Mouse (Mus musculus) cerebellum, adult 11-12 months (tissue): ENCODE data around the gene Sall2.
"Not testable (repeated sequence)": the region's sequence is repeated elsewhere in the genome, so short reads cannot be mapped to it uniquely, and the experiment has no call there.

Experiments used
- DNase-seq: peaks from one replicate; pipeline ENCODE4 v3.0.0; 2022

Gene Sall2

GRCm38 (mm10) chr14:52327910-52328812 lies at the start of gene Sall2:
Gene Sall2, minus strand, starts transcription at chr14:52328762.
- no peak for DNase-seq

GRCm38 (mm10) chr14:52368741-52369140 lies 40.2 kb upstream of the Sall2 start:
- no peak for DNase-seq

DNA sequence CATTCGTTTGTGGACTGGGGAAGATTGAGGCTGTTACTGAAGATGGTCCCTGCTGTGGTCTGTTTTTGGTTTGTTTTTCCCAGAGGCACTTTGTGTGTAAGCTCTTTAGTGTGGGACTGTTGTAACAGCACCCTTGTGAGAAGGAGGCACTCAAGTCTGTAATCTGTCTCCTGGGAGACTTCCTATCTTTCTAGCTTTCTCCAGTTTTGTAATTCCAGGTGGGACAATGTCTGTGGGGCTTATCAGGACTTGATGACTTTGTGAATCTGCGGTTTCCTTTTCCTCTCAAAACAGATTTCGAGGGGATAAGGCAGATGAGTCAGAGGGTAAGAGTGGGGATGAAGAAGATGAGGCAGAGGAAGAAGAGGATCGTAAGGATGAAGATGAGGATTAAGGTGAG lies 27.7 kb upstream of the Sall2 start, which contains the start of gene Olfr1513:
Olfr1513 (minus strand) TSS at position 101 of the 400 bp plus-strand sequence.
- no peak for DNase-seq

GRCm38 (mm10) chr14:52339512-52339852 lies 10.9 kb upstream of the Sall2 start:
- DNase-seq: no peak

- DNase-seq: peak; percentile 43
Observed at GRCm38 (mm10) chr14:52338751-52339511, 10.4 kb upstream of the Sall2 start.

GRCm38 (mm10) chr14:52332171-52332570 lies 3.6 kb upstream of the Sall2 start:
- DNase-seq: no peak

GRCm38 (mm10) chr14:52331069-52331750 lies 2.6 kb upstream of the Sall2 start:
- no peak for DNase-seq

DNA sequence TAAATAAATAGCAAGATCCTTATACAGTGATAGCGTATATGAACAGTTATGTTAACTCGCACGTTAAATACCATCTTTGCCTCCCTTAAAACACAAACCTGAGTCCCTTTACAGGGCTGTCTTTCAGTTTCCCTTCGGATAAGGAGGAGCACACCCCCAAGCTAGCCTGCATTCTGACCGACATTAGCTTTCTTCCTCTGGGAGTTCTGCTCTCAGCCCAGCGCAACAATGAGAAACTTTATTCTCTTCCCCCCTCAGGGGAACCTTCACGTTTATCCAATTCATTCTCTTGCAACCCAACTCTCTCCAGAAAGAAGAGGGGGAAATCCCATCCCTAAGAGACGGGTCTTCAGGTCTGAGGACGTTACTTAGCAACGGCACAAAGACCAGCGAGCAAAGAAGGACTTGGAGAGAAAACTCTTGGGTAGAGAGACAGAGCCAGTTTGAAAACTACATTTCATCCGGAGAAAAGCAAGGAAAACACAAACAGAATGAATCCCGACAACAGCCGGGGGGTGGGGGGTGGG lies 1.1 kb downstream of the Sall2 start:
- no peak for DNase-seq

GRCm38 (mm10) chr14:52325890-52326289 lies 2.7 kb downstream of the Sall2 start:
- no peak for DNase-seq

DNA sequence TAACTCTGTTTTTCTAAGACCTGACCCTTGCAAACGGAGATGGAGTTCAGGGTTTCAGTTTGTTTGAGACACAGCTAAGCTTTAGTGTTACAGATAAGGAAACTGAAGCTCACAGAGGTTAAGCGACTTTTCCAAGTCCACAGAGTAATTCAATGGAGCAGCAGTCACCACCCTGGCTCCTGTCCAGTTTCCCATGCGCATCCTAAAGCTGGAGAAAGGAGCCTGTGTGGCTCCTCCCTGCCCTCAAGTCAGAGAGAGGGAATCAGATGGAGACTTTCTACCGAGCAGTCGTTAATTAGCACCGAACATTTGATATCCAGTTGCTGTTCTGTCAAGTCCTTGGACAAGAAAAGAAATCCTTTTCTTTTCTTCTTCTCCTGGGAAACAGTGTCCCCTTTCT lies 9.2 kb downstream of the Sall2 start:
- DNase-seq: no peak

DNA sequence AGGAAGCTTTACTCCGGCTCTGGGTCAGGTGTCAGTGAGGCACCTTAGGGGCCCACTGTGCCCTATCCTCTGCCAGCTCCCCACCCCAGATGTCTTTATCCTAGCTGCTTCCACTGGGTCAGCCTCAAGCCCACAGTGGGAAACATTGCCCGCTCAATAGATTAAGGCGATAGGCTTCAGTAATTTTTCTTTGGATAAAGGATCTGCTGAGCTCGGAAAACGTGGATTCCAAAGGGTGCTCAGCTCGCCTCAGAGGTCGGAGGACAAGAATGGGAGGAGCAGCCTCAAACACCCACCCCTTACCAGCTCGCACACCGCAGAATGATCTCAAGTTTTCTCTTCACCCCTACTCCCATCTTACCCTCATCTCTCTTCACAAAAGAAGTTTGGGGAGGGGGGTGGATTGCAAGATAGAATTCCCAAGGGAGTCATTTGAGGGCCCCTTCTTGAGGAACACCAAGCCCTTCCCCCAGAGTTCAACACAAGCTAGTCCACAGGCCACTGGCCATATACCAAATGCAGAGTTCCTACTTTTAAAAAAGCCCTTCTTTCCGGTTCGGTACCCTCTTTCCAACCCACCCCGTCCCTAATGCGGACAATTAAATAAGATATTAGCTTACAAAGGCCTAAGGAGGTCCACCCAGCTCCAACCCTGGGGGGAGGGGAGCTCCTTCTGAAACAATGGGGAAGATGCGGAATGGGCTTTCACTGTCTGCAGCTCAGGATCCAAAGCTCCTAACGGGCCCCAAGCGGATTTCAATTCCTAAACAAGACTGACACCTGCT lies 11.9 kb downstream of the Sall2 start:
- DNase-seq: peak; percentile 56

DNA sequence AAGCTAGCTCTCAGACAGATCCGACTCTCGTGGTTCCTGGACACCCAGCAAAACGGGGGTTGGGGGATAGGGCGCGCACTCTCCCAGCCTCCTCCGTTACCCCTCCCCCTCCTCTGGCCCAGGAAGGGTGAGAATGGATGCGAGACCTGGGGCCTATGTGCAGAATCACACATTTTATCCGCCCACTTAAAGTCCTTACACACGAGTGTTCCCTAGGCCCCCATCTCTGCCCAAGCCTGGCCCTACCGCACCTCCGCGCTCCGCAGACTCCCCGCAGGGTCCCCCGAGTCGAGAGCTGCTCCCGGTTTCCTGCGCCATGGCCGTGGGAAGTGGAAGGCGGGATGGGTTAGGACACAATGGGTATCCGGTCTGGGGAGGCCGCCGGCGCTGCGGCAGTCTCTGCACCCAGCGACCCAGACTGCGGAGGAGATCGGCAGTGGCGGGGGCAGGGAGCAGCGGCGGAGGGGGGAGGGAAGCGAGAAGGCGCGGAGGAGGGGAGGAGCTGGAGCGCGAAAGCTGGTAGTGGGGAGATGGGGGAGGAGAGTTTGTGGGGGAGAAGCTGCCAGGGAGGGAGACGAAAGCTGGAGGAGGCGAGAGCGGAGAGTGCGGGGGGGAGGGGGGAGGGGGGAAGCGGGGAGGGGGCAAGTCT lies 12.6 kb downstream of the Sall2 start:
- peak; percentile 81 for DNase-seq

- peak; percentile 55 for DNase-seq
Observed at GRCm38 (mm10) chr14:52315283-52315780, 13.2 kb downstream of the Sall2 start.

GRCm38 (mm10) chr14:52314808-52315150 lies 13.8 kb downstream of the Sall2 start:
- peak; percentile 51 for DNase-seq

GRCm38 (mm10) chr14:52313931-52314807 lies 14.4 kb downstream of the Sall2 start:
- peak; percentile 35 for DNase-seq

GRCm38 (mm10) chr14:52310906-52311305 lies 17.7 kb downstream of the Sall2 start:
- no peak for DNase-seq

GRCm38 (mm10) chr14:52310343-52310742 lies 18.2 kb downstream of the Sall2 start:
- not testable (repeated sequence) for DNase-seq

GRCm38 (mm10) chr14:52306100-52306499 lies 22.5 kb downstream of the Sall2 start:
- no peak for DNase-seq

- peak; percentile 90 for DNase-seq
Observed at GRCm38 (mm10) chr14:52304644-52305271, 23.8 kb downstream of the Sall2 start, which contains the start of gene Mettl3. Gene Mettl3, minus strand, starts transcription at chr14:52305128.

DNA sequence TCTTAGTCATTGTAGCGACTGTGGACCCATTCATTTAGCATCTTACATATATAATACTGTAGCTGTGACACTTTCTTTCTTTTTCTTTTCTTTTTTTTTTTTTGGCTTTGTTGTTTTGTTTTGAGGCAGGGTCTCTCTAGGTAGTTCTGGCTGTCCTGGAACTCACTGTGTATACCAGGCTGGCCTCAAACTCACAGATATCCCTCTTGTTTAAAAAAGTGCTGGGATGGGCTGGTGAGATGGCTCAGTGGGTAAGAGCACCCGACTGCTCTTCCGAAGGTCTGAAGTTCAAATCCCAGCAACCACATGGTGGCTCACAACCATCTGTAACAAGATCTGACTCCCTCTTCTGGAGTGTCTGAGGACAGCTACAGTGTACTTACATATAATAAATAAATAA lies 25.0 kb downstream of the Sall2 start:
- not testable (repeated sequence) for DNase-seq
